Mouse (Mus musculus): ENCODE results near the gene Chtf18. TPM values are rescaled to one million over a fixed set of nuclear protein-coding genes. Genes with fewer than 3 reads are reported as not detected.

The Chtf18 gene
- polyA plus RNA-seq (2017; shearing (Covaris generic)), result 7.1 TPM

DNA sequence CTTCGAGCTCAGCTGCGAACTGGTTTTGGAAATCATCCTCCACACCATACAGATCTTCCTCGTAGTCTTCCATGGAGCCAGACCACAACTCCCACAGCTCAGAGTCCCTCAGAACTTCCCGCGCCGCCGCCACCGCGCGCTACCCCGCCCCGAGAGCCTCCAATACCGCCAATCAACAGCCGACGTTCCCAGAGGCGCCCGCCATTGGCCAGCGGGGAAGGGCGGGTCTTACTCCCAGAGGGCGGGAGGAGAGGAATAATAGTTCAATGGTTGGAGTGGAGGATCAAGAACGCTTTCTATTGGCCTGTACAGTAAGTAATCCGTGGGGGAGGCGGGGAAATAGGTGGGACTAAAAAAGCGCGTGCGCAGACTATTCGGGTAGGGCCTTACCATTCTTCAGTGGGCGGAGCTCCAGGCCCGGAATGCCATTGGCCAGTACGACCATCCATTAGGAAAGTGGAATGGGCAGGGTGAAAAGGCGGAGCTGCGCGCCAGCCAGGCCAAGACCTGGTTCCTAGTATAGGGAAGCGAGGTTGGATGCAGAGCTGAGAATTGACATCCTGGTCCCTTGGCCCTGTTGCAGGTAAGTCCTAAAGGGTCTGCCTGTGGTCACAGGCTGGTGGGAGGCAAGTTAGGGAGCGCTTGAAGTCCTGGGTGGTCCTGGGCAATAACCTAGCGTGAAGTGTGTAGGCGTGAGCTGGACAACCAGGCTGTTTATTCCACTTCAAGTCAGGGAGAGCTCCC, at the start of gene Chtf18, which contains the start of gene Rpusd1:
Gene Chtf18, minus strand, starts transcription at position 155 of the 744 bp plus-strand sequence.
Gene Rpusd1, plus strand, starts transcription at position 406 of the 744 bp plus-strand sequence.

DNA sequence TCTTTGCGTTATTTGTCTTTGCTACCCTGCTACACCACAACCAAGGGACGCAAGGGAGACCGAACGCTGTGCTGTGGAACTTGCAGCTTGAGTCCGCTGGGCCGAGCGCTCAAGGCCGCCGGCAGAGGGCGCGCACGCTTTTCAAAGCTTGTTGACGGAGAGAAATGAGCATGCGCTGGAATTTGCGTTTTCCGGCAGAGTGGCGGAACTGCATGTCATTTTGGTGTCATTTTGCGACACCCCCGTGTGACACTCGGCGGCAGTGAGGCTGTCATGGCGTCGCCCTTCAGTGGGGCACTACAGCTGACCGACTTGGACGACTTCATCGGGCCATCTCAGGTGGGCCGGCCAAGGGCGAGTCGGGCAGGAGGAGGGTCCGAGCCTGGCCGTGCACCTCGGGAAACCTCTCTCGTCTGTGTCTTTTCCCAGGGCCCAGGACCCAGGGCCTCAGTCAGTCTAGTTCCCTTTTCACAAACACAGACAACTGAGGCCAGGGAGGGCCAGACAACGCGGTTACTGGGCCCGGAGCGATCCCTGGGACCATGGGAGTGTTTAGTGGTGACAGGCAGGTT, 46.4 kb upstream of the Chtf18 start, which contains the start of gene Narfl:
Gene Narfl, plus strand, starts transcription at position 228 of the 572 bp plus-strand sequence.

DNA sequence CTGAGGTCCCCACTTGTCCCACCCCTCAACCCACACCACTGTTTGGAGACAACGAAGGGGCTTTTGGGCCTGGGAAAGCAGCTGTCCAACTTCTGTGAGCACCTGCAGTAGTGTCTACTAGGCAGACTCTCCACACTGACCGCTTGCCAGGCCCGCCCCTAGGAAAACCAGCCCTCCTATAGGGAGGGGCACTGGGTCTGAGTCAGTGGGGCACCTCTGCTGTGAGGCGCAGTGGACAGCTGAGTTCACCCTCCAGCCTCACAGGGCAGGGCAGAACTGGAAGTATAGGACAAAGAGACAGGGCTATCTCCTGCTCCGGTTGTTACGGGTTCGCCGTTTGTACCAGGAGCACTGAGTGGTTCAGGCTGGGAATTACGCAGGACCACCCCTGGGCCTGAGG, 27.0 kb upstream of the Chtf18 start, which contains the start of gene Msln:
Gene Msln, minus strand, starts transcription at position 138 of the 400 bp plus-strand sequence.

DNA sequence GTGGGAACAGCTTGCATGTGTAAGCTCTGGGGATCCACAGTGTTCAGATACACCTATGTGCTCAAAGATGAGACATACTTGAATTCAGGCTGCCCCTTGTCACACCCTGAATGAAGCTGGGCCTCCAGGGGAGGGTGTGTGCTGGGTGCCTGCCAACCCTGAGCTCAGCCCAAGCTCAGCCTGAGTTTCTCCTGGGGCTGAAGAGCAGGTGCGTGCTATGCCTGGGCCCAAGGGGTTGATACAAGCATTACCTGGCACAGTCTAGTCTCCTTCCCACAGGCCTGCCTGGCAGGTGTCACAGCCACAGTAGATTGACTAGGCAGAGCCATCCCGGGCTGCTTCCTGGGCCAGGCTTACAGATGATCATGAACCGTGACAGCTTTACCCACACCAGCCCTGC, 8.5 kb upstream of the Chtf18 start, which contains the start of gene Mslnl:
Gene Mslnl, plus strand, starts transcription at position 298 of the 400 bp plus-strand sequence.

DNA sequence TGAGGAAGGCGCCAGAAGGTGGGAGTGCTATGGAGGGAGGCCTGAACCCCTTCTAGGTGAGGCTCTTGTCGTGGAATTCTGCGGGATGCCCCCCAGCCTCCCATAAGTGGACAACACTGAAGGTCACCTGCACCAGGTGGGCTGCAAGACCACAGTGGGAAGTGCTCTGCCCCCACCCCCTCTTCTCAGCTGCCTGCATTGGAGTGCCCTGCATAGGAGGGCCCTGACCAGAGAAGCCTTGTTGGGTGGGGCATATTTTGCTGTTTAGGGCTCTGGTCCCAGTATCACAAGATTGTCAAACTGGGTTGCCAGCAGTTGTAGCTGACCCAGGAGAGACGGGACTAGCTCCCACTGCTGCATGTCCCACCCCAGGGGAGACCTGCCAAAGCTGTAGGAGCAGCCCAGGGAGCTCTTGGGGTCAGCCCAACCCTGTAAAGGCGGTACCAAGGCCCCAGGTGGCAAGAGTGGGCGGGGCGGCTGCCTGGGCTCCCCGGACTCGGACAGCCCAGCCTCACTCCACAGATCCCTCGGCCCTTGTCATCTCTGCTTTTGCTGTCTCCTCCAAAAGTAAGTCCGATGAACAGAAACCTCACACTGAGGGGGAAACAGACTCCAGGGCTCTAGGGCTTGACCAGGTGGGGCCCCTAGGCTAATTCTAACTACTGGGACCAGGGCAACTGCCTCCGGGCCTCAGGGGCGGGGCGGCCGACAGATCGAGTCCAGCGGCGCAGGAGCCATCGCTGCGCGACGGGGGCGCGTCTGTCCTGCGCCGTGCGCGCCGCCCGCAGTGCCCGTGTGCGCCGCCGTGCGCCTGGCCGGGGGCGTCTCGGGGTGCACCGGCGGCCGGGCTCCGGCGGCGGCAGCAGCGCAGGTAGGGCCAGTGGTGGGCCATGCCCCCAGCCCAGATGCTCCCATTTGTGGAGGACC, 10.2 kb downstream of the Chtf18 start, which contains the start of gene Gng13:
Gene Gng13, plus strand, starts transcription at position 461 of the 927 bp plus-strand sequence.

Other genes starting within 250 kb of the Chtf18 start
- not detected for gene Sstr5, start 230.1 kb downstream of the Chtf18 start, polyA plus RNA-seq (2017; shearing (Covaris generic))
- 0.12 TPM for gene Sox8, start 156.7 kb downstream of the Chtf18 start, polyA plus RNA-seq (2017; shearing (Covaris generic))
- gene Lmf1, start 148.3 kb downstream of the Chtf18 start, polyA plus RNA-seq (2017; shearing (Covaris generic)), result 17.9 TPM
- gene Gng13, start 10.2 kb downstream of the Chtf18 start, polyA plus RNA-seq (2017; shearing (Covaris generic)), result not detected
- gene Rpusd1, start 251 bp upstream of the Chtf18 start, polyA plus RNA-seq (2017; shearing (Covaris generic)), result 4.9 TPM
- not detected for gene Mslnl, start 8.6 kb upstream of the Chtf18 start, polyA plus RNA-seq (2017; shearing (Covaris generic))
- gene Msln, start 27.0 kb upstream of the Chtf18 start, polyA plus RNA-seq (2017; shearing (Covaris generic)), result not detected
- gene Narfl, start 46.4 kb upstream of the Chtf18 start, polyA plus RNA-seq (2017; shearing (Covaris generic)), result 21.6 TPM
- gene Haghl, start 58.3 kb upstream of the Chtf18 start, polyA plus RNA-seq (2017; shearing (Covaris generic)), result 25.7 TPM
- not detected for gene Ccdc78, start 59.2 kb upstream of the Chtf18 start, polyA plus RNA-seq (2017; shearing (Covaris generic))
- gene Fam173a, start 65.5 kb upstream of the Chtf18 start, polyA plus RNA-seq (2017; shearing (Covaris generic)), result 109 TPM
- gene AC134908.4, start 68.2 kb upstream of the Chtf18 start, polyA plus RNA-seq (2017; shearing (Covaris generic)), result not detected
- 28.3 TPM for gene Metrn, start 69.7 kb upstream of the Chtf18 start, polyA plus RNA-seq (2017; shearing (Covaris generic))
- not detected for gene Fbxl16, start 81.7 kb upstream of the Chtf18 start, polyA plus RNA-seq (2017; shearing (Covaris generic))
- 22.7 TPM for gene Wdr24, start 96.2 kb upstream of the Chtf18 start, polyA plus RNA-seq (2017; shearing (Covaris generic))
- gene Jmjd8, start 101.4 kb upstream of the Chtf18 start, polyA plus RNA-seq (2017; shearing (Covaris generic)), result 27.1 TPM
- gene Stub1, start 106.0 kb upstream of the Chtf18 start, polyA plus RNA-seq (2017; shearing (Covaris generic)), result 149 TPM
- gene Rhbdl1, start 109.9 kb upstream of the Chtf18 start, polyA plus RNA-seq (2017; shearing (Covaris generic)), result 0.98 TPM
- gene Gm20683, start 114.3 kb upstream of the Chtf18 start, polyA plus RNA-seq (2017; shearing (Covaris generic)), result 1.8 TPM
- 31.6 TPM for gene Rhot2, start 117.4 kb upstream of the Chtf18 start, polyA plus RNA-seq (2017; shearing (Covaris generic))
- 11.6 TPM for gene Wdr90, start 134.1 kb upstream of the Chtf18 start, polyA plus RNA-seq (2017; shearing (Covaris generic))
- 7.4 TPM for gene Mcrip2, start 141.3 kb upstream of the Chtf18 start, polyA plus RNA-seq (2017; shearing (Covaris generic))
- 46.3 TPM for gene Mettl26, start 147.7 kb upstream of the Chtf18 start, polyA plus RNA-seq (2017; shearing (Covaris generic))
- 0.81 TPM for gene Wfikkn1, start 153.4 kb upstream of the Chtf18 start, polyA plus RNA-seq (2017; shearing (Covaris generic))
- 21.6 TPM for gene Rab40c, start 192.3 kb upstream of the Chtf18 start, polyA plus RNA-seq (2017; shearing (Covaris generic))
- 44.4 TPM for gene Pigq, start 217.5 kb upstream of the Chtf18 start, polyA plus RNA-seq (2017; shearing (Covaris generic))
- not detected for gene Nhlrc4, start 217.5 kb upstream of the Chtf18 start, polyA plus RNA-seq (2017; shearing (Covaris generic))
- not detected for gene A930017K11Rik, start 225.1 kb upstream of the Chtf18 start, polyA plus RNA-seq (2017; shearing (Covaris generic))

All from naive thymus-derived CD4-positive, alpha-beta T cell, adult 5 months (primary cell).